Mouse (Mus musculus): ENCODE data around the gene BC029722. TPM values are rescaled to one million over a fixed set of nuclear protein-coding genes. Genes with fewer than 3 reads are reported as not detected.

BC029722 gene
- total and polyA plus RNA-seq, 2 experiments from 2014 or later: 35.4 to 52.2 TPM

DNA sequence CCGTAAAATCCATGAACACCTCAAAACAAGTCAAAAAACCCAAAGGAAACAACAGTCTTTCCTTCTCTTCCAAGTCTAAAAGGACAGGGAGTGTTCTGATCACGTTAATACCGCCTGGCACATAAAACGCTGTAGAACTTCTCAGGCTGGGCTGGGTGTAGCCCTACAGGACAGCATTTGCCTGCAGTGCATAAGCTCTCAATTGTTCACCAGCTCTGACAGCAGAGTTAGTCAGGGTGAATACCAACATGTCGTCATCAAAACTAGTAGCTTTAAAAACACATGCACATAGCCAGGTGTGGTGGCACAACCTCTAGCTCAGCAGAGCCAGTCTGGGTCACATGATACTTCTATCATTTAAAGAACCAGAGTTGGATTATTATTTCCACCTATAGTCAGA lies 1.6 kb upstream of the BC029722 start:
- Histone ChIP-seq H3K27ac (no peak overlapping the region), H3K4me3 (ENCODE audit: low read length) (no peak overlapping the region), H3K9me3 (ENCODE audit: low read length) (no peaks in the 10 kb centered on the region), H3K4me2 (ENCODE audit: low read depth, low read length) (no peak overlapping the region), H3K27me3 (ENCODE audit: insufficient read depth, low read length) (no peaks in the 10 kb centered on the region), H3K4me1 (ENCODE audit: insufficient read depth, low read length) (peaks cover 20% of the 10 kb centered on the region), H3K9ac (replicated peaks; ENCODE audit: low read length) (no peak overlapping the region), H3K36me3 (ENCODE audit: insufficient read depth, low read length) (peaks cover 37% of the 10 kb centered on the region)
- ATAC-seq: no peak
- no peak for DNase-seq (ENCODE audit: low spot score)
- TF ChIP-seq CTCF (IDR thresholded peaks at IDR 0.05; ENCODE audit: low read depth): no peak
- 86% methylated on average over 5 of the region's 5 CpGs for WGBS

DNA sequence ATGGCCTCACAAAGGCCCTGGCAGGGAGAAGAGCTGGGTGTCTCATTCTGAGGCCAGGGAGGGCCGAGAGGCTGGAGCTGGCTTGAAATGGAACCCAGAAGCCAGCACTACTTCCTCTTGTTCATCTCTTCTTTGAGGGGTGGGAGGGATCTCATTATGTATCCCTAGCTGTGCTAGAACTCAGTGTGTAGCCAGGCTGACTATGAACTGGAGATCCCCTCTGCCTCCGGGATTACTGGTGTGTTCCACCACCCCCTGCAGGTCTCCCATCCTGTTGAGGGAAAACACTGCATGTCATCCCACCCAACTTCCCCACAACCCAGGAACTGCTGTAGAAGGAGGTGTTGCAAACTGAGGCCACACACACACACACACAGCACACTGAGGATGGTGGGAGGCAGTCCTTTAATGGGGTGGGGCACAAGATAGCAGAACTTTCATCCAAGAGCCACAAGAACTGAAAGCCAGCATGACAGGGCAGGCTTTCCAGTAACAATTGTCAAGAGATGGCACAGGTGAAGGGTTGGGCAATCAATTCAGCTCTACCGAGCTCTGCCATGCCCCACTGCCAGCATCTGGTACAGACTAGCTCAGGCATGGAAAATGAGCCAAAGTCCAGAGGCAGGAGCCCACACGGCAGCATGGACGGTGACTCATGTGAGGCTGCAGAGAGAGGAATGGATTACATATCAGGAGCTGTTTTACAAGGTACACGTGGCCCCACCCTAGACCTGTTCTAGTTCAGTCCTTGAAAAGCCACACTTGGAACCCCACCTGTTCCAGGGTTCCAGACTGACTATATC lies 424 bp upstream of the BC029722 start:
- Histone ChIP-seq H3K4me1 (ENCODE audit: insufficient read depth, low read length) (peaks cover 20% of the 10 kb centered on the region), H3K9ac (replicated peaks; ENCODE audit: low read length) (peak overlapping the region; percentile 82), H3K4me3 (ENCODE audit: low read length) (peak overlapping the region; percentile 60), H3K27me3 (ENCODE audit: insufficient read depth, low read length) (no peaks in the 10 kb centered on the region), H3K27ac (peak overlapping the region; percentile 93), H3K9me3 (ENCODE audit: low read length) (no peaks in the 10 kb centered on the region), H3K4me2 (ENCODE audit: low read depth, low read length) (peak overlapping the region; percentile 93), H3K36me3 (ENCODE audit: insufficient read depth, low read length) (peaks cover 42% of the 10 kb centered on the region)
- WGBS: 57% methylated on average over 6 of the region's 6 CpGs
- DNase-seq (ENCODE audit: low spot score) (no peak), ATAC-seq (no peak; the same call in 1 of the 2 replicates)
- no peak for TF ChIP-seq CTCF (IDR thresholded peaks at IDR 0.05; ENCODE audit: low read depth)

DNA sequence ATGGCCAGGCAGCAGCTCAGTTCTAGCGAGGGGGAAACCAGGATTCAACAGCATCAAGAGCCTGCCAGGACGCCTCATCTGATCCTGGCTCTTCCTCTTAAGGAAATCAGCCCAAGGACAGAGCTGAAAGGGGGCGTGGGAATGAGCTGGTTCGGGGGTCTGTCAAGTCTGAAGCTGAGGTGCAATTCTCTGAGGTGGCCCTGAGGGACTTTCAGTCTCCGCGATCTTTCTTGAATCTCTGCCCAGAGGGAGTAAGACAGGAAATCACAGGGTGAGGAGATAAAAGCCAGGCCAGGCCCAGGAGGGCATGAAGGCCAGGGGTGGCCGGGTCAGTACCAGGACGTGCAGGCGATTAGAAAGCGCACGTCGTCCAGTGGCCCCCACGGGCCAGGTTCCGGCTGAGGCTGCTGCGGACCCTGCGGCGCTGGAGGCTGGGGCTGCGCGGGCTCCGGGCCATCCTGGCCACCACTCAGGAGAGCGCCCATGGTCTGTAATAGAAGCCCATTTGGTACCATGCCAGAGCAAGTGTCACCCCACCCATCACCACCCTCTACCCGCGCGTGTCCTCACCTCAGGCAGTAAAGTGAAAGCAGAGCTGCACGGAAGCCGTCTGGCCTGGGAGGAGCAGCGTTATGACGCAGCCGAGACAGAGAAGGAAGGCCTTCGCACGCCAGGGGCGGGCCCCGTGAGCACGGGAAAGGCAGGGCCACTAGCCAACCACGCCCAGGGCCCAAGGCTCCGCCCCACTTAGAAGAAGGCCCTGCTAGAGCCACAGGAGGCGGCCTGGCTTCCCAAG lies 432 bp downstream of the BC029722 start:
- peak; percentile 92 for ATAC-seq
- Histone ChIP-seq H3K9me3 (ENCODE audit: low read length) (no peaks in the 10 kb centered on the region), H3K4me1 (ENCODE audit: insufficient read depth, low read length) (peaks cover 20% of the 10 kb centered on the region), H3K9ac (replicated peaks; ENCODE audit: low read length) (peak overlapping the region; percentile 82), H3K36me3 (ENCODE audit: insufficient read depth, low read length) (peaks cover 50% of the 10 kb centered on the region), H3K4me2 (ENCODE audit: low read depth, low read length) (peak overlapping the region; percentile 93), H3K27me3 (ENCODE audit: insufficient read depth, low read length) (no peaks in the 10 kb centered on the region), H3K4me3 (ENCODE audit: low read length) (peak overlapping the region; percentile 60), H3K27ac (peak overlapping the region; percentile 93)
- TF ChIP-seq CTCF (IDR thresholded peaks at IDR 0.05; ENCODE audit: low read depth): no peak
- WGBS: under 1% methylated on average over 37 of the region's 37 CpGs
- DNase-seq (ENCODE audit: low spot score): peak; percentile 94

DNA sequence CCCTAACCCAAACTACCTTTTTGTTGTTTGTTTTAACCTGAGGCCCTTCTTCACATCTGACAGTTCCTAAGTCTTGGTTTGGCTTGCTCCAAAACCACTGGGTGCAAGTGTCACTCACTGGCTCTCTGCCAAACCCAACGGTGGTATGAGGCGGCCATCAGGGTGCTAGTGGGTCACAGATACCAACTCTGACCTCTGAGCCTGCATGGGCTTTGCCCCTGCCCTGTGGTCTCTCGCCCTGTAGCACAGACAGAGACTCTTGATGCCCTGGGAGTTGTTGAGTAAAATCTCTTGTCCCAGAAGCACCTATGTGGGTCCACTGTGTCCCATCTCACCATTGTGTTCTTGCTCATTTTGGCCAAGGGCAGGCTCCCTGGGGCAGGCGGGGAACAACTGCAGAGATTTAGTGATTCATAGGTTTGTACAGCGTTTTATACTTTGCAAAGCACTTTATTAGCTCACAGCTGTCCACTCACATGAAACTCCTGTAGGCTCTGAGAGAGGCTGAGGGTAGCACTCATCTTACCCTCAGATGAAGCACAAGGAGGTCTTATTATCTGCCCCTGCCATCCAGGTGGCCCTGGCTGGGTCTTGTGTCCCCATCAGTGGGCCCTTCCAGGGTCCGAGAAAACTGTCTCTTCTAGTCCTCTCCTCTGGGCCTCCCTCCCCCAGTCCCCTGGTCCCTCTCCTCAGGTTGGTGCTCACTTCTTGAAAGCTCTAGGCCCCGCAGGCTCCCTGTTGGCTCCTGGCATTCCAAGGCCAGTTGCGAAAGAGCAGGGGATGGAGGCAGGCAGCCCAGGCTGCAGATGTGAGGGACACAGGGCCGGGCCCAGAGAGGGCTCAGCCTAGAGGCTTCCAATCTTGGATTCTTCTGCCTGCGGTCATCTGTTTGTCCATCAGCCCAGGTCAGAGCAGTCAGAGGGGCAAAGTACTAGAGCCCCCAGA lies 1.7 kb downstream of the BC029722 start:
- peak overlapping the region; percentile 93 for H3K4me2 ChIP-seq (ENCODE audit: low read depth, low read length)
- H3K9ac ChIP-seq (replicated peaks; ENCODE audit: low read length): peak overlapping the region; percentile 82
- H3K9me3 ChIP-seq (ENCODE audit: low read length): no peaks in the 10 kb centered on the region
- peak overlapping the region; percentile 93; the same call in 1 of the 2 replicates for H3K27ac ChIP-seq
- DNase-seq (ENCODE audit: low spot score) (no peak), ATAC-seq (no peak)
- peaks cover 39% of the 10 kb centered on the region for H3K36me3 ChIP-seq (ENCODE audit: insufficient read depth, low read length)
- no peak for TF ChIP-seq CTCF (IDR thresholded peaks at IDR 0.05; ENCODE audit: low read depth)
- no peak overlapping the region for H3K4me3 ChIP-seq (ENCODE audit: low read length)
- H3K27me3 ChIP-seq (ENCODE audit: insufficient read depth, low read length): no peaks in the 10 kb centered on the region
- peaks cover 20% of the 10 kb centered on the region for H3K4me1 ChIP-seq (ENCODE audit: insufficient read depth, low read length)
- 78% methylated on average over 10 of the region's 10 CpGs for WGBS

DNA sequence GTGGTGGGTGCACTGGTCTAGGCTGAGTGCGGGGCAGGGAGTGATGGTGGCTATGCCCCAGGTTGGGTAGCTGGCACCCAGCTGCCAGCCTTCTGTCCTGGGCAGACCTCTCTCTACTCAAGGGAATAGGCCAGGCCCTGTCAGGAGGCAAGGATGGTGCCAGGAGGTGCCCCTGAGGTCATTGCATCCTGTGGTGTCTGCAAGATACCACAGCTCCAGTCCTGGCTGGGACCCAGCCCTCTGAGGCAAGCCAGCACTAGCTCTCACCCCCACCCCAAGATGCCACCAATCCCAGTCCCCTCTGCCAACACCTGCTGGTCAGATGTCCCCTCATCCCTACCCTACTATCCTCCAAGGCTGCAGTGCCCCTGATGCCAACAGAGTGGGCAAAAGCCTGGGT lies 3.0 kb downstream of the BC029722 start:
- Histone ChIP-seq H3K4me1 (ENCODE audit: insufficient read depth, low read length) (peaks cover 20% of the 10 kb centered on the region), H3K9me3 (ENCODE audit: low read length) (no peaks in the 10 kb centered on the region), H3K4me3 (ENCODE audit: low read length) (no peak overlapping the region), H3K4me2 (ENCODE audit: low read depth, low read length) (no peak overlapping the region), H3K36me3 (ENCODE audit: insufficient read depth, low read length) (peaks cover 27% of the 10 kb centered on the region), H3K9ac (replicated peaks; ENCODE audit: low read length) (no peak overlapping the region), H3K27ac (no peak overlapping the region), H3K27me3 (ENCODE audit: insufficient read depth, low read length) (no peaks in the 10 kb centered on the region)
- TF ChIP-seq CTCF (IDR thresholded peaks at IDR 0.05; ENCODE audit: low read depth): no peak
- DNase-seq (ENCODE audit: low spot score) (no peak), ATAC-seq (no peak)
- 92% methylated on average over 1 of the region's 1 CpGs for WGBS

DNA sequence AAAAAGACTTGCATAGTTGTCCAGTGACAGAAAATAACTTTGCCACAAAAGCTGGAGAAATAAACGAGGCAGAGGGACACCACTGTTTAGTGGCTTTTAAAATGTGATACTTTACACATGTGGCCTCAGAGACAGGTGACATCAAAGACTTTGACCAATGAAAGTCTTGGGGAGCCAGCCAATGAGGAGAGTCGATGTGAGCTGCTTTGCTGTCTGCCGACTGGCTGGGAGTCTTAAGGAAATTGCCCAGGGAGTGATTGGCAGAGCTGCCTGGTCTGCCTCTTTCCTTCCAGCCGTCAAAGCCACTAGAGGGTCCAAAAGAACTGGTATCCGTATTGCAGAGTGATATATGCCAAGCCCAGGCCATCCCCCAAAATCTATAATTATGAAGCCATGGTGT lies 4.4 kb downstream of the BC029722 start:
- Histone ChIP-seq H3K9me3 (ENCODE audit: low read length) (no peaks in the 10 kb centered on the region), H3K27me3 (ENCODE audit: insufficient read depth, low read length) (no peaks in the 10 kb centered on the region), H3K9ac (replicated peaks; ENCODE audit: low read length) (no peak overlapping the region), H3K4me1 (ENCODE audit: insufficient read depth, low read length) (peaks cover 20% of the 10 kb centered on the region), H3K4me2 (ENCODE audit: low read depth, low read length) (no peak overlapping the region), H3K4me3 (ENCODE audit: low read length) (no peak overlapping the region), H3K27ac (no peak overlapping the region), H3K36me3 (ENCODE audit: insufficient read depth, low read length) (peaks cover 32% of the 10 kb centered on the region)
- 28% methylated on average over 5 of the region's 5 CpGs for WGBS
- ATAC-seq (0 out of 2 replicates have a peak, but pooled peaks have one; percentile 9), DNase-seq (ENCODE audit: low spot score) (peak; percentile 69)
- TF ChIP-seq CTCF (IDR thresholded peaks at IDR 0.05; ENCODE audit: low read depth): no peak
